Mouse (Mus musculus) heart, embryonic 15.5 days (tissue): ENCODE results near the gene Jup. TPM values are rescaled to one million over a fixed set of nuclear protein-coding genes. Genes with fewer than 3 reads are reported as not detected.
"Not testable (repeated sequence)": the region's sequence is repeated elsewhere in the genome, so short reads cannot be mapped to it uniquely, and the experiment has no call there.

Experiments
- ATAC-seq: fragments of 200-750 bp; cut with Nextera tagmentation; replicated peaks from 2 replicates; pipeline ENCODE4 v1.8.0; 2017; ENCODE audit warnings: low read depth, moderate TSS enrichment; ENCODE audit not compliant: insufficient number of reproducible peaks, insufficient read depth, low FRiP score
- H3K27ac ChIP-seq: fragments of 300-500 bp; sonication (generic); 2 replicates; pipeline ENCODE4 v1.5.1; 2015; ENCODE audit warnings: mild to moderate bottlenecking, inconsistent platforms
- H3K27me3 ChIP-seq: fragments of 300-500 bp; sonication (generic); 2 replicates; pipeline ENCODE4 v1.6.1; 2015; ENCODE audit warnings: inconsistent platforms
- H3K36me3 ChIP-seq: fragments of 300-500 bp; sonication (generic); 2 replicates; pipeline ENCODE4 v1.6.1; 2015; ENCODE audit warnings: mild to moderate bottlenecking, inconsistent platforms
- H3K4me1 ChIP-seq: fragments of 300-500 bp; sonication (generic); replicated peaks from 2 replicates; pipeline ENCODE4 v1.6.1; 2015; ENCODE audit warnings: inconsistent platforms
- H3K4me2 ChIP-seq: fragments of 300-500 bp; sonication (generic); 2 replicates; pipeline ENCODE4 v1.6.1; 2015; ENCODE audit warnings: inconsistent platforms, mild to moderate bottlenecking, moderate library complexity
- H3K4me3 ChIP-seq: fragments of 300-500 bp; sonication (generic); 2 replicates; pipeline ENCODE4 v1.5.1; 2015; ENCODE audit warnings: mild to moderate bottlenecking, inconsistent platforms
- H3K9ac ChIP-seq: fragments of 300-500 bp; sonication (generic); 2 replicates; pipeline ENCODE4 v1.6.1; 2015; ENCODE audit warnings: mild to moderate bottlenecking, inconsistent platforms
- H3K9me3 ChIP-seq: fragments of 300-500 bp; sonication (generic); replicated peaks from 2 replicates; pipeline ENCODE4 v1.6.1; 2016; ENCODE audit warnings: inconsistent platforms
- WGBS: fragments of 180-500 bp; shearing (Covaris S2); methylation state at CpG from one replicate; pipeline ENCODE4 v1.1.7; 2015; ENCODE audit warnings: mixed read lengths; 5-methylcytosine and 5-hydroxymethylcytosine counted together
- polyA plus RNA-seq: library from polyadenylated mRNA; unstranded; fragments of >200 nt; fragmentation: Nextera tagmentation; extraction: Ambion mirVana; gene quantifications from 2 replicates; pipeline ENCODE4 v1.2.1, GENCODE M21; 2015

Gene Jup
- polyA plus RNA-seq, 1 experiment from 2014 or later = 117 TPM

DNA sequence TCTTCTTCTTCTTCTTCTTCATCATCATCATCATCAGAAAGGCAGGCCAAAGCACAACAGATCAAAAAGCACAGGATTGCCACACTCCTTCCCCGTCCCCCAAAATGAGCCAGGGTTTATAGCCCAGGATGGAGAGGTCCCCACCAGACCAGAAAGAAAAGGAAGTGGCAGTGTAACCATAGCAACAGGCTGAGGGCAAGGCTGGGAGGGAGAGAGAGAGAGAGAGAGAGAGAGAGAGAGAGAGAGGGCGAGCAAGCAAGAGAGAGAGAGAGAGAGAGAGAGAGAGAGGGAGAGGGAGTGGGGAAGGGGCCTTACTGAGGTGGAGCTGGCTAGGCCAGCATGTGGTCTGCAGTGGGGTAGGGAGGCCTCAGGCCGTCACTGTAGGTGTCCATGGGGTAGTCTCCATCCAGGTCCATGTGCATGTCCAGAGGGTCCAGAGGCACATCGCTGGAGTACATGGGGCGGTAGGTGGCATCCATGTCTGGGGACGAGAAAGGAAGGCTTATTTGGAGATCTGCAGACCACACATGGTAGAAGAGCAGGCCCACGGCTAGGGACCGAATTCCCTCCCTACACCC is 25.5 kb downstream of the Jup start:
- H3K9ac ChIP-seq = no peak overlapping the region
- no peaks in the 10 kb centered on the region for H3K27me3 ChIP-seq
- H3K4me1 ChIP-seq = peaks cover 10% of the 10 kb centered on the region; the same call in 1 of the 2 replicates
- H3K4me3 ChIP-seq = no peak overlapping the region
- no peak overlapping the region for H3K27ac ChIP-seq
- H3K9me3 ChIP-seq = no peaks in the 10 kb centered on the region
- ATAC-seq = no peak
- H3K36me3 ChIP-seq = peaks cover 68% of the 10 kb centered on the region
- WGBS = 90% methylated on average over 7 of the region's 8 CpGs
- no peak overlapping the region for H3K4me2 ChIP-seq

DNA sequence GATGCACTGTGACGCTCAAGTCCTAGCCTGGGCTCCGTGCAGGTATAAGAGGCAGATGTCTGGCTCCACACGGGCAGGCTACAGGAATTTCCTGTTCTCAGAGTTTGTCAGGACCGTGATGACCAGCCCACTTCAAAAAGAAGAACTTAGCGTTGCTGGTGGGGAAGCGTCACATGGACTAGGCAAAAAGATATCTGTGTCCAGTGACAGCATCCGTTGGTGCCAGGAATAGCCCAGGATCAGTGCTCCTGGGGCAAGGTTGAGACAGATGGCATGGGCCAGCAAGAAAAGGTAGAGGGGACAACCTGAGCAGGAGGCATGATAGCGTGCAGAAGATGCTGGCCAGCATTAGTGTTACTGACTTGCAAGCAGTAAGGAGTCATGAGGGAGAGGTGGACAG is 27.7 kb downstream of the Jup start:
- H3K4me2 ChIP-seq = no peak overlapping the region
- no peaks in the 10 kb centered on the region for H3K27me3 ChIP-seq
- H3K9ac ChIP-seq = no peak overlapping the region
- H3K27ac ChIP-seq = no peak overlapping the region
- 54% methylated on average over 8 of the region's 8 CpGs for WGBS
- H3K36me3 ChIP-seq = peaks cover 47% of the 10 kb centered on the region
- no peak overlapping the region for H3K4me3 ChIP-seq
- ATAC-seq = no peak
- H3K4me1 ChIP-seq = peaks cover 10% of the 10 kb centered on the region; the same call in 1 of the 2 replicates
- H3K9me3 ChIP-seq = no peaks in the 10 kb centered on the region

DNA sequence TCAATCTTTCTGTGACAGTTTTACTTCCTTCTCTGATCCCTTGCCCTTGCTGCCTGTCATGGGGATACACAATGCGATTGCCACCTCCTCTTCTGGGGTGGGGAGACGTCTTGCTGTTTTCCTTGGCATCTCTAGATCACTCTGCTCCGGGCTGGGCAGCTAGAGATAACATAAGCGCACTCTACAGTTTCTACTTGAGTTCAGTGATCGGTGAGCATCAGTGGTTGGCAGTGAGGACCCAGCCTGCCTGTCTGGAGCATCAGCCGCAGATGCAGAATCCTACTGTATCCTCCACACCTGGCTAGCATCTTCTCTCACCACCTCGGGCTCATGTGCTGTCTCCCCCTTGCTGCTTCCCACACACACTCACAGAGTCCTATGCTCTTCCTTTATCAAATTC is 28.4 kb downstream of the Jup start:
- H3K4me1 ChIP-seq = peaks cover 10% of the 10 kb centered on the region; the same call in 1 of the 2 replicates
- H3K4me2 ChIP-seq = no peak overlapping the region
- no peak overlapping the region for H3K27ac ChIP-seq
- H3K9me3 ChIP-seq = no peaks in the 10 kb centered on the region
- WGBS = 56% methylated on average over 7 of the region's 7 CpGs
- no peak overlapping the region for H3K4me3 ChIP-seq
- H3K9ac ChIP-seq = no peak overlapping the region
- peaks cover 43% of the 10 kb centered on the region for H3K36me3 ChIP-seq
- no peak for ATAC-seq
- 0 out of 2 replicates have a peak, but pooled peaks cover under 1% of the 10 kb centered on the region for H3K27me3 ChIP-seq

DNA sequence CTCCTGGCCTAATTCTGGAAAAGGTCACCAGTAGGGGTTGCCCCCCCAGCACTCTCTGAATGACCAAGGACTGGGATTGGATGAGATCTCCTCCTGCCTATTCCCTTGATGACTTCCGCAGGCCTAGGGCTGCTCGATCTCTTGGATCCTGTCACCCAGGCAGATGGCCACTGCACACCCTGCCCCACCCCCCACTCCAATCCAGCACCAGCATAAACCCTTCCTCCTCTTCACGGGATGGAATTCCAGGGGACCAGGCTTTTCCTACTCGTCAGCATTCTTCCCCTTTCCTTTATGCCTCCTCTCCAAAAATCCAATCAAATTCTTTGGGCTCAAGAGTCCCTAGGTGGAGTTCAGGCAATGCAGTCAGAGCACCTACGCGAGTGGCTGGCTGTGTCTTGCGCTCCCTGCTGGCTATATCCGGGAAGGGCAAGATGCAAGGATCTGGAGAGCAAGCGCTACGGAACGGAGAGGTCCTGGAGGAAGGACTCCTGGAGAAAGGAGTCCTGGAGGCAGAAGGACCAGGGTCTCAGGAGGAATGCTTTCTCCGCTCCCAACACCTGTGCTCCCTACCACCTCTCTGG is 34.5 kb downstream of the Jup start:
- Histone ChIP-seq H3K4me3 (no peak overlapping the region), H3K9me3 (no peaks in the 10 kb centered on the region), H3K4me2 (no peak overlapping the region), H3K9ac (no peak overlapping the region), H3K36me3 (no peaks in the 10 kb centered on the region), H3K27me3 (peaks cover 28% of the 10 kb centered on the region), H3K27ac (no peak overlapping the region), H3K4me1 (peaks cover 7% of the 10 kb centered on the region)
- 16% methylated on average over 12 of the region's 12 CpGs for WGBS
- peak; percentile 42; the same call in 1 of the 2 replicates for ATAC-seq

DNA sequence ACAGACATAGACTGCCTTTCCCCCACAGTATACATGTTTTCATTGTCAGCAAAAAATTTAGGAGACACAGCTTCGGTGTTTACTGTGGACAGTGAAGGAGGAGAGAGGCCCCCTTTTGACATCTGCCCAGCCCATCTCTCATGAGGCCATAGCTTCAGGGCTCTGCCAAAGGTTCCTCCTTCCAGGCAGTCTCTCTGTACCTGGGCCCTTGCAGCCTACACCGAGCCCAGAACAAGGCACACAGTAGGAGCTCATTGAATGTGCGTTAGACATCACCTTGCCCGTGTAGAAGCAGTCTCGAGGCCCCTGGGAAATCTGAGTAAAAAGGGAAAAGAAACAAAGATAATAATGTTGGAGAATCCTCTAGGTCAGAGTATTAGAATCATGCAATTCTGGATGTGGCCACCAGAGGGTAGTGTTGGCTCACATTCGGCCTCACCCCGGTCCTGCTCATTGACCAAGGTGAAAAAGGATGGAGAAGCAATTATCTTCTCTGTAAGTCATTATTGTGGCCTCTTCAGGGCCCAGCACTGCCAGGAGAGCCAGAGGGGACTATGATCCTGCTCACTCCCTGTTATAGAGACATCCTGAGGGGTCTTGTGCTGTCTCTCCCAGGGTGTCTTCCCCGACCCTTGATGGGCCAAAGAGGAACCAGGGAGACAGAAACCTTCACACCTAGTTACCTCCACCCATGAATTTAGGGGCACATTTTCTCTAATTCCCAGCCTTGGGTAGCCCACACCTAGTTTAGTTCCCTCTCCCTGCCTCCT is 35.2 kb downstream of the Jup start:
- WGBS = 14% methylated on average over 8 of the region's 8 CpGs
- ATAC-seq = no peak

DNA sequence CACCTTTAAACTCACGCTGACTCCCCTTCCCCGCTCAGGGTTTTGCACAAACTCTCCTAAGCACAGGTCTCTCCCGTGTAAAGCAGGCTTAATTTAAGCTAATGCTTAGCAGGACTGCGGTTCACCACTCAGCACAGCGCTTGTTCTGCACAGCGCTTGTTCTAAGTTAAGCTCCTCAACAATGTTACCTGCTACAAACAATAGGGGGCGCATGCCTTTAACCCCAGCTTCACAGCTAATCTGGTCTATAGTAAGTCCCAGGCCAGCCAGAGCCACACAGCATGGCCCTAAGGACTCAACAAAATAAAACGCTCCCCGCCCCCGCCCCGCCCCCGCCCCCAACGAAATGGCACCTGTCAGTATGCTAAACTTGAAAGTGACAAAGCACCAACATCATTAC is 36.5 kb downstream of the Jup start:
- WGBS = no CpG with 5 or more reads among the region's 13 CpGs
- H3K4me3 ChIP-seq, H3K27ac ChIP-seq, H3K9me3 ChIP-seq, H3K4me2 ChIP-seq, H3K36me3 ChIP-seq, ATAC-seq, H3K4me1 ChIP-seq, H3K9ac ChIP-seq: not testable (repeated sequence)
- peaks cover 40% of the 10 kb centered on the region for H3K27me3 ChIP-seq

More for the DNA sequence above, 35.2 kb downstream of the Jup start:
- peaks cover 7% of the 10 kb centered on the region for H3K4me1 ChIP-seq
- H3K36me3 ChIP-seq = no peaks in the 10 kb centered on the region
- H3K4me2 ChIP-seq = no peak overlapping the region
- no peak overlapping the region for H3K4me3 ChIP-seq
- peaks cover 32% of the 10 kb centered on the region for H3K27me3 ChIP-seq
- H3K9ac ChIP-seq = no peak overlapping the region
- H3K27ac ChIP-seq = no peak overlapping the region
- no peaks in the 10 kb centered on the region for H3K9me3 ChIP-seq

DNA sequence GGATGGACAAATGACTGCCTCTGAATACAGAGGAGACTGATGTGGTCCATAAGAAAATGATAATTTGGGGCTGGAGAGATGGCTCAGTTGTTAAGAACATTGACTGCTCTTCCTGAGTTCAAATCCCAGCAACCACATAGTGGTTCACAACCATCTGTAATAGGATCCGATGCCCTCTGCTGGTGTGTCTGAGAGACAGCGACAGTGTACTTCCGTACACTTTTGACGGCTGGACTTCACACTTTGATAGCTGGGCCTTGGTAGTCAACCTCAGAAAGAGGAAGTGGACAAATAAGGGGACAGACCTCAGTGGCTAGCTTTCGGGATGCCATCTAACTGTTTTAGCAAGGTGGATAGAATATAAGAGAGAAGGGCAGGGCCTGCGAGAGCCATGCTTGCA is 37.4 kb downstream of the Jup start:
- no peaks in the 10 kb centered on the region for H3K9me3 ChIP-seq
- no peak overlapping the region for H3K9ac ChIP-seq
- WGBS = 72% methylated on average over 6 of the region's 6 CpGs
- no peaks in the 10 kb centered on the region for H3K36me3 ChIP-seq
- ATAC-seq = no peak
- peaks cover 11% of the 10 kb centered on the region for H3K4me1 ChIP-seq
- H3K4me2 ChIP-seq = no peak overlapping the region
- H3K27ac ChIP-seq = no peak overlapping the region
- no peak overlapping the region for H3K4me3 ChIP-seq
- H3K27me3 ChIP-seq = peaks cover 41% of the 10 kb centered on the region

DNA sequence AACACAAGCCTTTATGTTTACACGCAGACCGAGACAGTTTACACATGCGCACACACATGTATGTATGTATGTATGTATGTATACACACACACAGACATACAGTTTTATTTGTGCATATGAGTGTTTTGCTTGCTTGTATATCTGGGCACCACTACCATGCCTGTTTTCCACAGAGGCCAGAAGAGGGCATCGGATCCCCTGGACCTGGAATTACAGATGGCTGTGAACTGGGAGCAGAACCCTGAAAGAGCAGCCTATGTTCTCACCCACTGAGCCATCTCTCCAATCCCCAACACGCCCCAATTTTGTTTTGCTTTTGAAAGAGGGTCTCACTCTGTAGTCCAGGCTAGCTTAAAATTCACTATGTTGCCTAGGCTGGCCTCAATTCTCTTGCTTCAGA is 40.2 kb downstream of the Jup start:
- 54% methylated on average over 5 of the region's 5 CpGs for WGBS
- H3K27me3 ChIP-seq = peaks cover 58% of the 10 kb centered on the region
- no peak overlapping the region for H3K9ac ChIP-seq
- H3K27ac ChIP-seq = no peak overlapping the region
- ATAC-seq = no peak
- no peaks in the 10 kb centered on the region for H3K36me3 ChIP-seq
- H3K9me3 ChIP-seq = no peaks in the 10 kb centered on the region
- no peak overlapping the region for H3K4me2 ChIP-seq
- H3K4me3 ChIP-seq = no peak overlapping the region
- peaks cover 9% of the 10 kb centered on the region for H3K4me1 ChIP-seq

DNA sequence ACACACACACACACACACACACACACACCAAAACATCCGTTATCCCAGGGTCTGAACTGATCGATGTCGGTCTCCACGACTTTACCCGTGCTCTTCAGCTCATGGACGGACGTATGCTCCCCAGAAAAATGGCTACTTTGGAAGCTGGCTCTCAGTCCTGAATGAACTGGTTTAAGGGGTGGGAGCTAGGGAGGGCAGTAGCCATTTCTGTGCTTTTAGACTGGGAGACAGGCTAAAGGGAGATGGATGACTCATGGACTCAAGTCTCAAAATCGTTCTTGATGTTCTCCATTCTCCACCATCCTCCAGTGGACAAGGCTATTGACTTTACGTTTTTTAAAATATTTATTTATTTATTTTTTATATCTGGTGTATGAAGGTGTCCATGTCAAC is 40.7 kb downstream of the Jup start:
- H3K36me3 ChIP-seq = no peaks in the 10 kb centered on the region
- WGBS = 28% methylated on average over 9 of the region's 9 CpGs
- H3K4me1 ChIP-seq = peaks cover 14% of the 10 kb centered on the region
- H3K27ac ChIP-seq = no peak overlapping the region
- peaks cover 58% of the 10 kb centered on the region for H3K27me3 ChIP-seq
- peak overlapping the region; percentile 97 for H3K4me2 ChIP-seq
- no peaks in the 10 kb centered on the region for H3K9me3 ChIP-seq
- peak overlapping the region; percentile 69 for H3K4me3 ChIP-seq
- ATAC-seq = no peak
- 0 out of 2 replicates have a peak overlapping the region, but pooled peaks have one; percentile 59 for H3K9ac ChIP-seq

DNA sequence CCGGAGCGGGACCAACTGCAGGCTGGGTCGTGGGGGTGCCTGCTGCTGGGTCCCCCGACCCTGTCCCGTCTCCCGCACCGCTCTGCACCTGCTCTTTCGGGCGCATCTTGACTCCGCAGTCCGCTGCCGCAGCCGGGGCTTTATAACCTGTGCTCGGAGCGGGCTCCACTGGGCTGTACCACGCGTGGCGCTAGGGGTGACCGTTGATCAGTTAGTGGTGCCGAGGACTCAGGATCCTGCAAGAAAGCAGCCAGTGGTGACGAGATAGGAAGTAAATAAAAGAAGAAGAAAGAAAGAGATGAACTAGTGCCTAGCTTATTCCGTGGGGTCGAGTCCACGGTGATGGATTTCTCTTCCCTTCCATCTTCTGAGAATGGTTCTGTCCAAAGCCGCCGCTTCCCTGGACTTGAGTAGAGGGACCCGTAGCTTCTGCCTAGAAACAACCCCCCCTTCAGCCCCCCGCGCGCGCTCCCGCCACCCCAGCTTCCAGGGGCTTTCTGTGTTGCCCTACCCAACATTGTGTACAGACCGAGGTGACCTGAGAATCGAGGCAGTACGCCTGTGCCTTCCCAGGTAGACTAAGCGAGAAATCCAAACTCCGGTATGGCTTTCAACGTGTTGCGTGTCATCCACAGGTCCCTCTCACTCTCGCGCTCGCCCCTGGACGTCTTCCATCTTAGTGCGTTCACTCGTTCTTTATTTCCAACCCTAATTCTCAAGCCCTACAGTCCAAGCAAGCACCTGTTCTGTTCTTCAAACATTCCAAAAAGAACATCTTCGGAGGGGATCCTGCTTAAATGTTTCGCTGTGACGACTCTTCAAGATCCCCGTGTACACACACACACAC is 41.4 kb downstream of the Jup start, which contains the start of gene Hap1:
TSS of gene Hap1 (minus strand) at position 157 of the 847 bp plus-strand sequence.
- peak within 1 kb of the TSS; percentile 59 for H3K9ac ChIP-seq
- H3K4me1 ChIP-seq = peaks cover 16% of the 10 kb centered on the region
- peaks cover 58% of the 10 kb centered on the region for H3K27me3 ChIP-seq
- H3K36me3 ChIP-seq = no peaks in the 10 kb centered on the region
- no peaks in the 10 kb centered on the region for H3K9me3 ChIP-seq
- peak within 1 kb of the TSS; percentile 69 for H3K4me3 ChIP-seq
- WGBS = 2% methylated on average over 49 of the region's 49 CpGs
- H3K27ac ChIP-seq = no peak within 1 kb of the TSS
- H3K4me2 ChIP-seq = peak within 1 kb of the TSS; percentile 97
- peak; percentile 50 for ATAC-seq
